Mouse (Mus musculus) heart, embryonic 15.5 days (tissue): ENCODE measurements around the gene Arfgef3. TPM values are rescaled to one million over a fixed set of nuclear protein-coding genes. Genes with fewer than 3 reads are reported as not detected.
A peak's percentile ranks its signal among the peaks of the same experiment; 100 is the strongest.
"Not testable (repeated sequence)": the region's sequence is repeated elsewhere in the genome, so short reads cannot be mapped to it uniquely, and the experiment has no call there.

Source experiments
- ATAC-seq: fragments of 200-750 bp; cut with Nextera tagmentation; replicated peaks from 2 replicates; pipeline ENCODE4 v1.8.0; 2017; ENCODE audit warnings: low read depth, moderate TSS enrichment; ENCODE audit not compliant: insufficient number of reproducible peaks, insufficient read depth, low FRiP score
- H3K27ac ChIP-seq: fragments of 300-500 bp; sonication (generic); 2 replicates; pipeline ENCODE4 v1.5.1; 2015; ENCODE audit warnings: mild to moderate bottlenecking, inconsistent platforms
- H3K27me3 ChIP-seq: fragments of 300-500 bp; sonication (generic); 2 replicates; pipeline ENCODE4 v1.6.1; 2015; ENCODE audit warnings: inconsistent platforms
- H3K36me3 ChIP-seq: fragments of 300-500 bp; sonication (generic); 2 replicates; pipeline ENCODE4 v1.6.1; 2015; ENCODE audit warnings: mild to moderate bottlenecking, inconsistent platforms
- H3K4me1 ChIP-seq: fragments of 300-500 bp; sonication (generic); replicated peaks from 2 replicates; pipeline ENCODE4 v1.6.1; 2015; ENCODE audit warnings: inconsistent platforms
- H3K4me2 ChIP-seq: fragments of 300-500 bp; sonication (generic); 2 replicates; pipeline ENCODE4 v1.6.1; 2015; ENCODE audit warnings: inconsistent platforms, mild to moderate bottlenecking, moderate library complexity
- H3K4me3 ChIP-seq: fragments of 300-500 bp; sonication (generic); 2 replicates; pipeline ENCODE4 v1.5.1; 2015; ENCODE audit warnings: mild to moderate bottlenecking, inconsistent platforms
- H3K9ac ChIP-seq: fragments of 300-500 bp; sonication (generic); 2 replicates; pipeline ENCODE4 v1.6.1; 2015; ENCODE audit warnings: mild to moderate bottlenecking, inconsistent platforms
- H3K9me3 ChIP-seq: fragments of 300-500 bp; sonication (generic); replicated peaks from 2 replicates; pipeline ENCODE4 v1.6.1; 2016; ENCODE audit warnings: inconsistent platforms
- WGBS: fragments of 180-500 bp; shearing (Covaris S2); methylation state at CpG from one replicate; pipeline ENCODE4 v1.1.7; 2015; ENCODE audit warnings: mixed read lengths; 5-methylcytosine and 5-hydroxymethylcytosine counted together
- polyA plus RNA-seq: library from polyadenylated mRNA; unstranded; fragments of >200 nt; fragmentation: Nextera tagmentation; extraction: Ambion mirVana; gene quantifications from 2 replicates; pipeline ENCODE4 v1.2.1, GENCODE M21; 2015

The Arfgef3 gene
- polyA plus RNA-seq, 1 experiment from 2014 or later, result 0.29 TPM

- ATAC-seq, result no peak
- H3K9me3 ChIP-seq, result no peaks in the 10 kb centered on the region
- no peaks in the 10 kb centered on the region; the same call in 1 of the 2 replicates for H3K27me3 ChIP-seq
- H3K4me3 ChIP-seq, result no peak overlapping the region
- no peak overlapping the region for H3K9ac ChIP-seq
- no peak overlapping the region for H3K4me2 ChIP-seq
- H3K36me3 ChIP-seq, result no peaks in the 10 kb centered on the region
- H3K4me1 ChIP-seq, result no peaks in the 10 kb centered on the region
- WGBS, result 4% methylated on average over 4 of the region's 4 CpGs
- no peak overlapping the region for H3K27ac ChIP-seq
These were observed 180.8 kb downstream of the Arfgef3 start for GRCm38 (mm10) chr10:18562940-18563339.

DNA sequence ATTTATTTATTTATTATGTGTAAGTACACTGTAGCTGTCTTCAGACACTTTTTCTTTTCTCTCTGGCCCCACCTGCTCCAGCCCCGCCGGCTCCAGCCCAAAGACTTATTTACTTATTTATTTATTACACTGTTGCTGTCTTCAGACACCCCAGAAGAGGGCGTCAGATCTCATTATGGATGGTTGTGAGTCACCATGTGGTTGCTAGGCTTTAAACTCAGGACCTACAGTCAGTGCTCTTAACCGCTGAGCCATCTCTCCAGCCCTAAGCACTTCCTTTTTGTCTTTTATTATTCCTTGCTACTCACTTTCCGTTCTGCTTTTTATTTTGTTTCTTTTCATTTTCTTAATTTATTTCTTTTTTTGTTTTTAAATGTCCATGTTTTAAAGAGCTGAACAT lies 182.3 kb downstream of the Arfgef3 start:
- H3K27me3 ChIP-seq, result no peaks in the 10 kb centered on the region; the same call in 1 of the 2 replicates
- no peaks in the 10 kb centered on the region for H3K9me3 ChIP-seq
- no peak overlapping the region for H3K4me2 ChIP-seq
- no peak overlapping the region for H3K4me3 ChIP-seq
- H3K9ac ChIP-seq, result no peak overlapping the region
- no peaks in the 10 kb centered on the region for H3K36me3 ChIP-seq
- 47% methylated on average over 5 of the region's 5 CpGs for WGBS
- no peak for ATAC-seq
- no peak overlapping the region for H3K27ac ChIP-seq
- no peaks in the 10 kb centered on the region for H3K4me1 ChIP-seq

- not testable (repeated sequence) for ATAC-seq, H3K4me1 ChIP-seq, H3K9ac ChIP-seq, H3K4me2 ChIP-seq, H3K27ac ChIP-seq, H3K4me3 ChIP-seq, H3K27me3 ChIP-seq, H3K9me3 ChIP-seq, H3K36me3 ChIP-seq
- WGBS, result 79% methylated on average over 9 of the region's 9 CpGs
These were observed 184.7 kb downstream of the Arfgef3 start for GRCm38 (mm10) chr10:18559076-18559475.

DNA sequence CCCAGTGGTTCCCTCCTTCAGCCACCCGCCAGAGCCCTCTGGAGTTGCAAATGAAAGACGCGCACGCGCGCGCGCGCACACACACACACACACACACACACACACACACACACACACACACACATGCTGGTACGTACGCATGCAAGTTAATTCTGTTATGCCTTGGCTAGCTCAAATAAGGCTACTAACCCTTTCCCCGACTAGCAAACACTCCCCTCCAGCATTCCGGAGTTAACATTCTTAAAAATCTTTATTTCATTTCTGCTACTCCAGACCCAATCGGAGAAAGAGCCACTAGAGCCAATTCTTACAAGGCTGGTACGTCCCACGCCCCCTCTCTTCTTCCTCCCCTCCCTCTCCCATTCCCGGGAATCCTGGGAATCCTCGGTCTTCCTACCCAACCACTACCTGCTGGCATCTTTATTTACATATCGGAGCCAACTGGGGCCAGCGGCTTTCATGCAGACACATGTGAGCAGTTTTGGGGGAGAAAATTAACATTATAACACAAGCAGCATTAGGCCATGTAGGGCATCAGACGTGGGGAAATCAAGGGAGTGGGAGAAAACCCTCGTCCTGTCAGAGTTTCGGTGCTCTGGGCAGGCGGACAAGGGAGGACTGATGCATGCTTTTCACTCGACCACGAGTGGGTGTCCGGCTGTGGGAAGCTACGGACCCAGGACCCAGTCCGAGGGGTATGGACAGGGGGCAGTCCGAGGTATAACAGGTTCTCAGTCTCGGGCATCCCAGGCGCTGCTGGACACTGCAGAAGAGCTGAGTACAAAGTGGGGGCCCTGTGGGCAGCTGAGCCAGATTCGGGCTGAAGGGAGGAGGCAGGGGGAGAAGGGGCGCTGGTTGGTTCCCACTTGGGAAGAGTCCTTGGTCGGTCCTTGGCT lies 194.2 kb downstream of the Arfgef3 start:
- Histone ChIP-seq H3K9me3 (no peaks in the 10 kb centered on the region), H3K4me1 (peaks cover 20% of the 10 kb centered on the region), H3K27ac (no peak overlapping the region), H3K36me3 (no peaks in the 10 kb centered on the region), H3K9ac (peak overlapping the region; percentile 33; the same call in 1 of the 2 replicates), H3K27me3 (no peaks in the 10 kb centered on the region), H3K4me2 (peak overlapping the region; percentile 67), H3K4me3 (peak overlapping the region; percentile 44)
- 5% methylated on average over 35 of the region's 35 CpGs for WGBS
- no peak for ATAC-seq

DNA sequence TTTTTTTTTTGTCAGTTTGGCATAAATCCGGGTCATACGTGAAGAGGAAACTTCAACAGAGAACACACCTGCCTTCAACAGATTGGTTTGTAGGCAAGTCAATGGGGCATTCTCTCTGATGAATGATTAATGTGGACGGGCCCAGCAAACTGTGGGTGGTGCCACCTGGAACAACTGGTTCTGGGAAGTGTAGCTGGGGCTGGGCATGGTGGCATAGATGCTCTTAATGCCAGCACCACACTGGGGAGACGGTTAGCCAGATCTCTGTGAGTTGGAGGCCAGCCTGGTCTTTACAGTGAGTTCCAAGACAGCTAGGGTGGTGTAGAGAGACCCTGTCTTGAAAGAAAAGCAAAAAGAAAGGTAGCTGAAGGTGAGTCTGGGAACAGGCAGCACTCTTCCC lies 196.4 kb downstream of the Arfgef3 start:
- no peak for ATAC-seq
- no peak overlapping the region for H3K4me2 ChIP-seq
- no peaks in the 10 kb centered on the region for H3K9me3 ChIP-seq
- no peaks in the 10 kb centered on the region for H3K36me3 ChIP-seq
- peaks cover 20% of the 10 kb centered on the region for H3K4me1 ChIP-seq
- no peaks in the 10 kb centered on the region for H3K27me3 ChIP-seq
- H3K9ac ChIP-seq, result no peak overlapping the region
- WGBS, result 86% methylated on average over 4 of the region's 4 CpGs
- no peak overlapping the region for H3K27ac ChIP-seq
- no peak overlapping the region for H3K4me3 ChIP-seq

- 2% methylated on average over 22 of the region's 22 CpGs for WGBS
- H3K36me3 ChIP-seq, result no peaks in the 10 kb centered on the region
- peak; percentile 77 for ATAC-seq
These were observed 197.9 kb downstream of the Arfgef3 start, which contains the start of gene Hebp2 for GRCm38 (mm10) chr10:18545813-18546235. Gene Hebp2, minus strand, starts transcription at chr10:18546076.

DNA sequence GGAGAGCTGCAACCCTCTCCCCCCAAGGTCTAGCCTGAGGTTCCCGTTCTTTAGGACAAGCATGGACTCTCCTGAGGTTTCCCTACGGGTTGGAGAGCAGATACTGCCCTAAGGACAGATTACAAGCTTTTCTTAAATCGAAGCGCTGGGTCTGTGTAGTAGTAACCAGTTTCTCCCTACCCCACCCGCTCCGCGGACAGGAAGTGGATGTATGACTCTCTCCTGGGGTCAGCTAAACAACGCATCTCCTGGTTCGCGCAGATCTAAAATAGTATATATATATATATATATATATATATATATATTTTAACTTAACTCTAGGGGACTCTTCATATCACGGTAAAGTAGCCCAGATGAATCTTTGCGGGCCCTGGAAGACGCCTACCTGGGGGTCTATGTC lies 198.4 kb downstream of the Arfgef3 start:
- 6% methylated on average over 13 of the region's 13 CpGs for WGBS
- no peaks in the 10 kb centered on the region for H3K36me3 ChIP-seq
- ATAC-seq, result no peak
- peaks cover 20% of the 10 kb centered on the region for H3K4me1 ChIP-seq
- no peaks in the 10 kb centered on the region for H3K27me3 ChIP-seq
- H3K9me3 ChIP-seq, result no peaks in the 10 kb centered on the region
- peak overlapping the region; percentile 75 for H3K9ac ChIP-seq
- H3K27ac ChIP-seq, result no peak overlapping the region
- H3K4me2 ChIP-seq, result peak overlapping the region; percentile 96
- peak overlapping the region; percentile 73 for H3K4me3 ChIP-seq

More at GRCm38 (mm10) chr10:18545813-18546235, 197.9 kb downstream of the Arfgef3 start, which contains the start of gene Hebp2:
- H3K27ac ChIP-seq, result no peak within 1 kb of the TSS
- H3K9me3 ChIP-seq, result no peaks in the 10 kb centered on the region
- H3K9ac ChIP-seq, result peak within 1 kb of the TSS; percentile 75
- peak within 1 kb of the TSS; percentile 73 for H3K4me3 ChIP-seq
- peaks cover 20% of the 10 kb centered on the region for H3K4me1 ChIP-seq
- H3K27me3 ChIP-seq, result no peaks in the 10 kb centered on the region
- H3K4me2 ChIP-seq, result peak within 1 kb of the TSS; percentile 96

DNA sequence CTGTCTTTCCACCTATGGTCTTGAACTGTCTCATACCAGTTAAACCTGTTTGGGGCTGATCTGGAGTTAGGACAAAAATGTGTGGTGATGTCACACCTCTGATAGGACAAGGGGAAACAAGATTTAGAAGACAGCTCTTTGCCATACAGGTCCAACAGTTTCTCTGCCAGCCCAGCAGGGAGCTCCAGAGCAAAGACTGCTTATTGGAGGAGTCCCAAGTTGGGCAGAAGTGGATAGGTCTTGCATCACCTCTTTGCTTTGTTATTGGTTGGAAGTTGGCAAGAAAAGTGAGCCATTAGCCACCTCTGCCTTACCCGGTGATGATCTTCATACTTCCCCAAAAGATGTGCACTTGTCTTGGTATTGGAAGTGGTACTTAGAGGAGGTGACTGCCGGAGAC lies 206.9 kb downstream of the Arfgef3 start:
- peaks cover 4% of the 10 kb centered on the region; the same call in 1 of the 2 replicates for H3K4me1 ChIP-seq
- no peak for ATAC-seq
- H3K36me3 ChIP-seq, result peaks cover 14% of the 10 kb centered on the region
- no peak overlapping the region for H3K9ac ChIP-seq
- 89% methylated on average over 2 of the region's 2 CpGs for WGBS
- no peaks in the 10 kb centered on the region for H3K27me3 ChIP-seq
- no peak overlapping the region for H3K27ac ChIP-seq
- no peak overlapping the region for H3K4me3 ChIP-seq
- no peak overlapping the region for H3K4me2 ChIP-seq
- no peaks in the 10 kb centered on the region for H3K9me3 ChIP-seq

DNA sequence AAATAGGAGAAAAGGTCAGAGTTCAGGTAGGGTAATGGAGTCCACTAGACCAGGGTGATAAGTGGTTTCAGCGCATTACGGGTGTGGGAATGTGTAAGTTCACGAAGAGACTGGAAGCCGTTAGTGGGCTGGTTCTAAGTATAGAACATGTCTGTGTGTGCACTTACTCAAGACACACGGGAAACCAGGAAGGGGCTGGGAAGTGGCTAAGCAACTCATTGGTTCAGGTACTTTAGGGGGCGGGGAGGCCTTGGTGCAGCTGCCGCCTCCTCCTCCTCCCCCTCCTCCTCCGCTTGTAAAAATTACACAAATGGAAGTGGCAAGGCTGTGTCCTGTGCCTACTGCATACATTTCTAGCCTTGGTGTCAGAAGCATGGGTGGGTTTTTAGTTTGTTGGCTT lies 211.5 kb downstream of the Arfgef3 start:
- Histone ChIP-seq H3K9ac (no peak overlapping the region), H3K9me3 (no peaks in the 10 kb centered on the region), H3K36me3 (peaks cover 22% of the 10 kb centered on the region), H3K4me3 (no peak overlapping the region), H3K27ac (no peak overlapping the region), H3K4me1 (peaks cover 18% of the 10 kb centered on the region), H3K4me2 (no peak overlapping the region), H3K27me3 (no peaks in the 10 kb centered on the region)
- ATAC-seq, result no peak
- 47% methylated on average over 8 of the region's 8 CpGs for WGBS

Other genes starting within 250 kb of the Arfgef3 start
- 12.0 and 12.4 TPM in 2 replicates for gene Hebp2, start 197.9 kb downstream of the Arfgef3 start, polyA plus RNA-seq
- gene Gm4922, start 42.8 kb upstream of the Arfgef3 start, polyA plus RNA-seq, result 0.08 TPM in 1 of 2 replicates, not detected in the other
- gene Perp, start 101.1 kb upstream of the Arfgef3 start, polyA plus RNA-seq, result 162 and 194 TPM in 2 replicates